Mouse (Mus musculus): Measurements from ENCODE around the gene Agtr1b.

Gene Agtr1b

GRCm38 (mm10) chr3:20366558-20367522 lies at the start of gene Agtr1b:
Gene Agtr1b, minus strand, starts transcription at chr3:20367177.
- DNase-seq: no peak

GRCm38 (mm10) chr3:20353598-20353997 lies 13.4 kb downstream of the Agtr1b start:
- no peak for DNase-seq

GRCm38 (mm10) chr3:20348206-20348605 lies 18.8 kb downstream of the Agtr1b start:
- no peak for DNase-seq

- no peak for DNase-seq
Measured at GRCm38 (mm10) chr3:20340402-20340801, 26.6 kb downstream of the Agtr1b start.

GRCm38 (mm10) chr3:20334681-20335080 lies 32.3 kb downstream of the Agtr1b start:
- no peak for DNase-seq

- DNase-seq: no peak
Measured at GRCm38 (mm10) chr3:20317233-20317632, 49.7 kb downstream of the Agtr1b start.

GRCm38 (mm10) chr3:20309142-20309541 lies 57.8 kb downstream of the Agtr1b start:
- DNase-seq: no peak

- no peak for DNase-seq
Measured at GRCm38 (mm10) chr3:20307256-20307655, 59.7 kb downstream of the Agtr1b start.

- no peak for DNase-seq
Measured at GRCm38 (mm10) chr3:20304758-20305352, 62.1 kb downstream of the Agtr1b start.

GRCm38 (mm10) chr3:20295546-20295945 lies 71.4 kb downstream of the Agtr1b start:
- DNase-seq: no peak

GRCm38 (mm10) chr3:20294542-20295348 lies 72.2 kb downstream of the Agtr1b start:
- no peak for DNase-seq

- no peak for DNase-seq
Measured at GRCm38 (mm10) chr3:20291370-20291769, 75.6 kb downstream of the Agtr1b start.

GRCm38 (mm10) chr3:20288761-20289160 lies 78.2 kb downstream of the Agtr1b start:
- DNase-seq: no peak

- no peak for DNase-seq
Measured at GRCm38 (mm10) chr3:20281796-20282195, 85.2 kb downstream of the Agtr1b start.

- DNase-seq: no peak
Measured at GRCm38 (mm10) chr3:20275633-20276032, 91.3 kb downstream of the Agtr1b start, which contains the start of gene Cpb1. Gene Cpb1, minus strand, starts transcription at chr3:20275733.

Data from cerebellum, adult 11 months (tissue).